Mouse (Mus musculus): Measurements from ENCODE around the gene Derl3. TPM values are rescaled to one million over a fixed set of nuclear protein-coding genes. Genes with fewer than 3 reads are reported as not detected.
"Not testable (repeated sequence)": the region's sequence is repeated elsewhere in the genome, so short reads cannot be mapped to it uniquely, and the experiment has no call there.

Derl3 gene
- 2.7 TPM in 2 replicates for polyA plus RNA-seq (2016; fragmentation: Nextera tagmentation; extraction: Ambion mirVana)

DNA sequence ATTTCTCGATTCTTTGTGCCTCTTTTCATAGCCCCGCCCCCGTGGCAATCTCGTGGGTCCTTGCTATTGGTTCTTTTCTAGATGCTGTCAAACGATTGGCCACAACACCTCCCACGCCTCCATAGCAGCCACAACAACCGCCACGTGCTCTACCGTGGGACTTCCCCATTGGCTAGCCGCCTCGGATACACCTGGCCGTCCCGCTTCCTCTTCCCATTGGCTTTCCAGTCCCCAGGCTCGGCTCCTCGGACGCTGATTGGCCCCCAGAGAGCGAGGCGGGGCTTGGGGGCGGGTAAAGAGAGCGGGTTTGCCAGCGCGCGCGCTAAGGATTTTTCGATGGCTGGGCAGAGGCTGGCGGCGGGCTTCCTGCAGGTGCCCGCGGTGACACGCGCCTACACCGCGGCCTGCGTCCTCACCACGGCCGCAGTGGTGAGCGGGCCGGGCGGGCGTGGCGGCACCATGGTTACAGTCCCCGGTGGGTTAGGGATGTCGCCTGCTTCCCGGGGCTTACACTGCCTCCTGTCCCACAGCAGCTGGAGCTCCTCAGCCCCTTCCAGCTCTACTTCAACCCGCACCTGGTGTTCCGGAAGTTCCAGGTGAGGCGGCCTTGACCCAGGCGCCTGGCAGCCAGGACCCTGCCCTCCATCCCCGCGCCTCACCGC, at the start of gene Derl3:
Gene Derl3, plus strand, starts transcription at position 325 of the 662 bp plus-strand sequence.
- H3K4me1 ChIP-seq = peaks cover 12% of the 10 kb centered on the region
- WGBS = 1% methylated on average over 51 of the region's 51 CpGs
- H3K4me3 ChIP-seq = peak within 1 kb of the TSS; percentile 37
- no peaks in the 10 kb centered on the region for H3K27me3 ChIP-seq (replicated peaks)
- no peak within 1 kb of the TSS for H3K27ac ChIP-seq
- peaks cover 34% of the 10 kb centered on the region for H3K36me3 ChIP-seq
- peak; percentile 99 for ATAC-seq (ENCODE audit: low FRiP score, low read depth)
- H3K9ac ChIP-seq = peak within 1 kb of the TSS; percentile 49
- peak within 1 kb of the TSS; percentile 89 for H3K4me2 ChIP-seq (replicated peaks)
- no peaks in the 10 kb centered on the region for H3K9me3 ChIP-seq

DNA sequence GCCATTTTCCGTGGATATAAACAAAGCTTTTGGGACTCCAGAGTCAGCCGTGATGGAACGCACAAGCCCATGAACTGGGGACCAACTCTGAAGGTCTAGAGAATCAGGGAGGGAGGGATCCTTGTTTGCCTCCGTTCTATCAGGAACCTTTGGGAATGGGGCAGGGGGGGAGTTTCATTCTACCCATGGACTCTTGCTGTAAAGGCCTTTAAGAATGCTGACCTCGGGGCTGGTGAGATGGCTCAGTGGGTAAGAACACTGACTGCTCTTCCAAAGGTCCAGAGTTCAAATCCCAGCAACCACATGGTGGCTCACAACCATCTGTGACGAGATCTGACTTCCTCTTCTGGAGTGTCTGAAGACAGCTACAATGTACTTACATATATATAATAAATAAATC, 49.3 kb upstream of the Derl3 start:
- not testable (repeated sequence) for H3K9me3 ChIP-seq; H3K4me3 ChIP-seq; ATAC-seq (ENCODE audit: low FRiP score, low read depth); H3K4me1 ChIP-seq; H3K4me2 ChIP-seq (replicated peaks); H3K27me3 ChIP-seq (replicated peaks); H3K27ac ChIP-seq; H3K36me3 ChIP-seq; H3K9ac ChIP-seq
- WGBS = 82% methylated on average over 6 of the region's 6 CpGs

GRCm38 (mm10) chr10:75844800-75845199, 48.4 kb upstream of the Derl3 start:
- WGBS = 73% methylated on average over 1 of the region's 1 CpGs
- no peaks in the 10 kb centered on the region for H3K9me3 ChIP-seq
- H3K9ac ChIP-seq = no peak overlapping the region
- H3K36me3 ChIP-seq = no peaks in the 10 kb centered on the region
- no peak overlapping the region for H3K27ac ChIP-seq
- no peaks in the 10 kb centered on the region for H3K27me3 ChIP-seq (replicated peaks)
- no peaks in the 10 kb centered on the region for H3K4me1 ChIP-seq
- H3K4me3 ChIP-seq = no peak overlapping the region
- ATAC-seq (ENCODE audit: low FRiP score, low read depth) = no peak
- no peak overlapping the region for H3K4me2 ChIP-seq (replicated peaks)

- Histone ChIP-seq H3K27me3 (replicated peaks) (no peaks in the 10 kb centered on the region), H3K27ac (no peak overlapping the region), H3K4me2 (replicated peaks) (no peak overlapping the region), H3K9ac (no peak overlapping the region), H3K4me1 (0 out of 2 replicates have a peak, but pooled peaks cover 4% of the 10 kb centered on the region), H3K4me3 (no peak overlapping the region), H3K36me3 (no peaks in the 10 kb centered on the region), H3K9me3 (no peaks in the 10 kb centered on the region)
- no peak for ATAC-seq (ENCODE audit: low FRiP score, low read depth)
- WGBS = 85% methylated on average over 6 of the region's 6 CpGs
Measured at GRCm38 (mm10) chr10:75845306-75845930, 47.8 kb upstream of the Derl3 start.

DNA sequence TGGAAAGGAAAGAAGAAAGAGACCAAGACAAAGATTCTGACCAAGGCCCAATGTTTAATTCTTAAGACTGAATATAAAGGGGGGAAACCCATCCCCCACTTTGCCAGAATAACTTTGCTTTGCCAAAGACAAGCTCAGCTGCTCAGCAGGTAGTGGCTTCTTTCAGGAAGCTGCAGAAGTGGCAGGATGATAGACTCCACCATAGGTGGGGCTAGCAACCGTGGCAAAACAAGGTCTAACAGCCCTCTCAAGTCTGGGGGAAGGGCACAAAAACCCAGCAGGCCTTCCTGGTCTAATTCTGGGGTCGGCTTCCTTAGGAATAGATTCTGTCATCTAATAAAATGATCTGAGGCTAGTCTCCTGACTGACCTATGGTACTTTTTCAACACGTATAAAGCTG, 44.8 kb upstream of the Derl3 start:
- no peak overlapping the region for H3K4me3 ChIP-seq
- no peak overlapping the region for H3K9ac ChIP-seq
- no peaks in the 10 kb centered on the region for H3K36me3 ChIP-seq
- ATAC-seq (ENCODE audit: low FRiP score, low read depth) = no peak
- WGBS = 19% methylated on average over 3 of the region's 3 CpGs
- H3K27ac ChIP-seq = no peak overlapping the region
- H3K9me3 ChIP-seq = no peaks in the 10 kb centered on the region
- peaks cover 14% of the 10 kb centered on the region for H3K4me1 ChIP-seq
- H3K4me2 ChIP-seq (replicated peaks) = no peak overlapping the region
- H3K27me3 ChIP-seq (replicated peaks) = no peaks in the 10 kb centered on the region

DNA sequence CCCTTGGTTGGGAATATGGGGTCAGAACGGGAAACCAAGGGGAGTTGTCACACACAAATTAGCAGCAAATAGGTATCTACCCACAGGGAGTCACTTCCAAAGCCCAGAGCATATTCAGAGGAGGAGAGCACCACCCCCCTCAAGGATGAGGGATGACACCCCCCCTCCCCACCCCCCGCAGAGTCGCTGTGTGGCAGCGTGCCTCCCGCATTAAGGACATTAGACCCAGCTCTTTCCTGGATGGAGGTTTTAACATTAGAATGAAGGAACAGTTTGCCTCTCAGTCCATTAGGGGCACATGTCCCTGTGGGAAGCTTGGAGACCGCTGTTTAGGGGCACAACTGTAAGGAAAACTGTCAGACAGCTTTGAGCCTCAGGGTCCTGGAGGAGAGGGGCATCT, 42.1 kb upstream of the Derl3 start:
- Histone ChIP-seq H3K9me3 (no peaks in the 10 kb centered on the region), H3K4me1 (peaks cover 14% of the 10 kb centered on the region), H3K4me3 (no peak overlapping the region), H3K27ac (no peak overlapping the region), H3K9ac (no peak overlapping the region), H3K4me2 (replicated peaks) (0 out of 2 replicates have a peak overlapping the region, but pooled peaks have one; percentile 13), H3K36me3 (no peaks in the 10 kb centered on the region), H3K27me3 (replicated peaks) (no peaks in the 10 kb centered on the region)
- no peak for ATAC-seq (ENCODE audit: low FRiP score, low read depth)
- whole genome bisulfite sequencing = 2% methylated on average over 6 of the region's 6 CpGs

GRCm38 (mm10) chr10:75851681-75852080, 41.5 kb upstream of the Derl3 start:
- Histone ChIP-seq H3K4me2 (replicated peaks) (peak overlapping the region; percentile 13; the same call in 1 of the 2 replicates), H3K27ac (no peak overlapping the region), H3K36me3 (peaks cover 4% of the 10 kb centered on the region; the same call in 1 of the 2 replicates), H3K27me3 (replicated peaks) (no peaks in the 10 kb centered on the region), H3K4me3 (no peak overlapping the region), H3K9ac (no peak overlapping the region), H3K4me1 (peaks cover 14% of the 10 kb centered on the region), H3K9me3 (no peaks in the 10 kb centered on the region)
- ATAC-seq (ENCODE audit: low FRiP score, low read depth) = no peak
- 32% methylated on average over 3 of the region's 3 CpGs for WGBS

GRCm38 (mm10) chr10:75852539-75853125, 40.6 kb upstream of the Derl3 start:
- Histone ChIP-seq H3K4me3 (no peak overlapping the region), H3K9me3 (no peaks in the 10 kb centered on the region), H3K27ac (no peak overlapping the region), H3K27me3 (replicated peaks) (no peaks in the 10 kb centered on the region), H3K36me3 (peaks cover 14% of the 10 kb centered on the region), H3K4me2 (replicated peaks) (no peak overlapping the region), H3K9ac (no peak overlapping the region), H3K4me1 (peaks cover 16% of the 10 kb centered on the region)
- no peak for ATAC-seq (ENCODE audit: low FRiP score, low read depth)
- 88% methylated on average over 12 of the region's 12 CpGs for WGBS

GRCm38 (mm10) chr10:75853452-75853851, 39.8 kb upstream of the Derl3 start:
- no peak overlapping the region for H3K4me3 ChIP-seq
- H3K27me3 ChIP-seq (replicated peaks) = no peaks in the 10 kb centered on the region
- H3K4me2 ChIP-seq (replicated peaks) = no peak overlapping the region
- H3K9me3 ChIP-seq = no peaks in the 10 kb centered on the region
- peaks cover 22% of the 10 kb centered on the region for H3K36me3 ChIP-seq
- H3K4me1 ChIP-seq = peaks cover 24% of the 10 kb centered on the region
- no peak overlapping the region for H3K27ac ChIP-seq
- peak; percentile 44; the same call in 1 of the 2 replicates for ATAC-seq (ENCODE audit: low FRiP score, low read depth)
- WGBS = 25% methylated on average over 10 of the region's 10 CpGs
- no peak overlapping the region for H3K9ac ChIP-seq

- peaks cover 31% of the 10 kb centered on the region for H3K4me1 ChIP-seq
- H3K4me2 ChIP-seq (replicated peaks) = no peak overlapping the region
- ATAC-seq (ENCODE audit: low FRiP score, low read depth) = peak; percentile 10; the same call in 1 of the 2 replicates
- no peak overlapping the region for H3K9ac ChIP-seq
- no peaks in the 10 kb centered on the region for H3K27me3 ChIP-seq (replicated peaks)
- peaks cover 22% of the 10 kb centered on the region for H3K36me3 ChIP-seq
- 50% methylated on average over 5 of the region's 5 CpGs for WGBS
- no peak overlapping the region for H3K27ac ChIP-seq
- H3K9me3 ChIP-seq = no peaks in the 10 kb centered on the region
- no peak overlapping the region for H3K4me3 ChIP-seq
Measured at GRCm38 (mm10) chr10:75854096-75854495, 39.1 kb upstream of the Derl3 start.

DNA sequence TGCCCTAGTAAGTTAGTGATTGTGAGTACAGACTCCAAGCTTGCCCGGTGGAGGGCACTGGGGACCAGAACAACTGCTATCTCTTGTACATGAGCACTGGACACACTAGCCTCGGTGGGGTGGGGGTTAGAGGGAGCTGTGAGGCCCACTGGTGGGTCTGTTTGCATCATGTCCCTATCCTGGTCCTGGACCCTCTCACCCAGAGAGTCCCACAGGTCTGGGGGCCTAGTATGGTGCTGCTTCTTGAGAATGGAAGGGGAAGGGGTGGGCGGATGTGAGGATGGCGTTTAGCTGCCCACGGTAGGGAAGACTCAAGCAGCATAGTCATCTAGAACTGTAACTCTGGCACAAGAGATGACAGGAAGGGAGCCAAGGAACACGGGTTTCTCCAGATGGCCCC, 38.4 kb upstream of the Derl3 start:
- Histone ChIP-seq H3K27me3 (replicated peaks) (no peaks in the 10 kb centered on the region), H3K36me3 (peaks cover 22% of the 10 kb centered on the region), H3K9ac (no peak overlapping the region), H3K4me1 (peaks cover 31% of the 10 kb centered on the region), H3K9me3 (no peaks in the 10 kb centered on the region), H3K4me2 (replicated peaks) (no peak overlapping the region), H3K4me3 (no peak overlapping the region), H3K27ac (no peak overlapping the region)
- 82% methylated on average over 6 of the region's 6 CpGs for WGBS
- no peak for ATAC-seq (ENCODE audit: low FRiP score, low read depth)

DNA sequence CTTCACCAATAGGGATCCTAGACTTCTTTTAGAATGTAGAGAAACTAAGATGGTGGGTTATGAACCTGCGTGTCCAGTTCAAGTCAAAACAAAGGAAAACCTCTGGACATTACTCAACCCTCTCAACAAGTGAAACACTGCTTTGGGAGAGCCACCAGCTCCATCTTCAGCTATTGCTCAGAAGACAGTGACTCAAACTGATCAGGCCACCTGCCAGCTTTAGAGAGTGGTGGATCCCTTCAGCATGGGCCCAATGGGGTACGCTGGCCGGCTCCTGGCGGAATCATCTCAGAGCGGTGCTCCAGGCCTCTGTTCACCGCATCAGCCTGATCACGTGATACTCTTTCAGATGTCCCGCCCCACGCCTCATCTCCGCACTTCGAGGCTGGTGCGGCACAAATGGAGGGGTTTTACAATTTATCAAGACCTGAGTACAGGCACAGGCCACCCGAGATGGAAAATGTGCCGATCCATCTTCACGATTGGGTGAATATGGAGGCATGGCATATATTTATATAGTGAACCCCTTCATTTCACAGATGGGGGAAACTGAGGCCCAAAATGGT, 37.7 kb upstream of the Derl3 start:
- H3K36me3 ChIP-seq = peaks cover 22% of the 10 kb centered on the region
- no peak overlapping the region for H3K4me2 ChIP-seq (replicated peaks)
- ATAC-seq (ENCODE audit: low FRiP score, low read depth) = no peak
- no peaks in the 10 kb centered on the region for H3K9me3 ChIP-seq
- no peaks in the 10 kb centered on the region for H3K27me3 ChIP-seq (replicated peaks)
- H3K4me3 ChIP-seq = no peak overlapping the region
- H3K27ac ChIP-seq = no peak overlapping the region
- no peak overlapping the region for H3K9ac ChIP-seq
- WGBS = 91% methylated on average over 15 of the region's 15 CpGs
- H3K4me1 ChIP-seq = peaks cover 28% of the 10 kb centered on the region

Data from neural tube, embryonic 12.5 days (tissue).